Mouse (Mus musculus): Measurements from ENCODE around the gene Cradd.

Cradd gene

GRCm38 (mm10) chr10:95139645-95140044 is 184.3 kb downstream of the Cradd start:
- no peak for DNase-seq (ENCODE audit: low read depth in 2 of 2, low spot score in 2 of 2)

GRCm38 (mm10) chr10:95133057-95133456 is 190.9 kb downstream of the Cradd start:
- DNase-seq (ENCODE audit: low read depth in 2 of 2, low spot score in 2 of 2) = no peak

All from CD8-positive naive resting alpha-beta T cell, adult 2 months (primary cell).